Mouse (Mus musculus): ENCODE measurements around the gene Chl1.

DNA sequence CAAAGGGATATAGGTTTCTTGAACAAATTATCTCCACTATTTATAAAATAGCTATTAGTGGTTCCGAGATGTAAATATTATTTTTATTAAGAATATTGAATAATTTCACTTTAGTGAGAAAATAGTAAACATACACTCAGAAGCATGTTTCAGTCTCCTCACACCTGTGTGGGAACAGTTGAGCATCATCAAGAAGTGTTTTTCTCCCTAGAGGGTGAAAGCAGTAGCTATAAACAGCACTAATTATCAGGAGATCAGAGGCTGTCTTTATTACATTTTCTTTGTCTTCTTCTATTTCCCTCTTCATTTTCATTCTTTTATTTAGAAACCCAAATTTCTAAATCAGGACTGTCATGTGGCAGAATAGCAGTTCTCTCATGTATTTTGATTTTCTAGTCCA lies 166.7 kb downstream of the Chl1 start:
- TF ChIP-seq CTCF (conservative IDR thresholded peaks at IDR 0.05; ENCODE audit: low read length): no peak
- TF ChIP-seq POU5F1 (IDR thresholded peaks at IDR 0.05; ENCODE audit: borderline replicate concordance, low read length): no peak
